Mouse (Mus musculus) cerebellum, adult (tissue): Measurements from ENCODE around the gene Lalba.
"Not testable (repeated sequence)": the region's sequence is repeated elsewhere in the genome, so short reads cannot be mapped to it uniquely, and the experiment has no call there.

Source experiments
- ATAC-seq: cut with Nextera tagmentation; 2 replicates; pipeline ENCODE4 v1.9.2; 2017; ENCODE audit warnings: mild to moderate bottlenecking, moderate library complexity, mixed read lengths; ENCODE audit not compliant: insufficient number of reproducible peaks, low FRiP score, low TSS enrichment

Lalba gene

GRCm38 (mm10) chr15:98497631-98498030 lies 15.1 kb upstream of the Lalba start:
- no peak for ATAC-seq

GRCm38 (mm10) chr15:98492102-98492501 lies 9.6 kb upstream of the Lalba start, which contains the start of gene Olfr279:
Olfr279 (plus strand) TSS chr15:98492402.
- no peak for ATAC-seq

- no peak for ATAC-seq
Measured at GRCm38 (mm10) chr15:98491332-98491731, 8.8 kb upstream of the Lalba start.

- ATAC-seq = no peak
Measured at GRCm38 (mm10) chr15:98486433-98487021, 4.0 kb upstream of the Lalba start.

GRCm38 (mm10) chr15:98483907-98484886 lies 1.7 kb upstream of the Lalba start:
- ATAC-seq = no peak

- ATAC-seq = no peak
Measured at GRCm38 (mm10) chr15:98479568-98480102, 2.9 kb downstream of the Lalba start.

GRCm38 (mm10) chr15:98476281-98476680 lies 6.2 kb downstream of the Lalba start:
- no peak for ATAC-seq

GRCm38 (mm10) chr15:98475382-98475781 lies 7.1 kb downstream of the Lalba start:
- no peak for ATAC-seq

GRCm38 (mm10) chr15:98474958-98475357 lies 7.6 kb downstream of the Lalba start:
- no peak for ATAC-seq

- ATAC-seq = no peak
Measured at GRCm38 (mm10) chr15:98471539-98471938, 11.0 kb downstream of the Lalba start.

GRCm38 (mm10) chr15:98469596-98469995 lies 12.9 kb downstream of the Lalba start, which contains the start of gene OR5BS1P:
OR5BS1P (plus strand) TSS chr15:98469896.
- ATAC-seq = no peak

GRCm38 (mm10) chr15:98452288-98452687 lies 30.2 kb downstream of the Lalba start, which contains the start of gene Olfr281:
Olfr281 (plus strand) TSS chr15:98452588.
- no peak for ATAC-seq

- ATAC-seq = no peak
Measured at GRCm38 (mm10) chr15:98448521-98448920, 34.0 kb downstream of the Lalba start.

GRCm38 (mm10) chr15:98444561-98444960 lies 38.0 kb downstream of the Lalba start:
- no peak for ATAC-seq

- ATAC-seq = not testable (repeated sequence)
Measured at GRCm38 (mm10) chr15:98430925-98431324, 51.6 kb downstream of the Lalba start, which contains the start of gene Olfr282. Olfr282 (plus strand) TSS chr15:98431225.
